Mouse (Mus musculus) cerebellum, adult 2 months (tissue): ENCODE measurements around the gene Hivep3.

Experiments
- CTCF ChIP-seq: fragments of 200-500 bp; IDR thresholded peaks from 2 replicates; pipeline ENCODE4 v1.5.1; 2011; ENCODE audit warnings: low read depth, mild to moderate bottlenecking, control low read depth, low read length, moderate library complexity, borderline replicate concordance; ENCODE audit not compliant: insufficient read depth
- POLR2A ChIP-seq: fragments of 200-500 bp; IDR thresholded peaks from 2 replicates; pipeline ENCODE4 v1.6.1; 2011; ENCODE audit warnings: low read length, control low read depth, borderline replicate concordance; ENCODE audit not compliant: insufficient read depth

GRCm38 (mm10) chr4:119828996-119829395 is 95.4 kb downstream of the Hivep3 start:
- TF ChIP-seq POLR2A (no peak), CTCF (no peak)
